Mouse (Mus musculus) lung, postnatal 0 days (tissue): ENCODE results near the gene Slc38a1. TPM values are rescaled to one million over a fixed set of nuclear protein-coding genes. Genes with fewer than 3 reads are reported as not detected.
A peak's percentile ranks its signal among the peaks of the same experiment; 100 is the strongest.

Experiments used
- ATAC-seq: fragments of 200-750 bp; cut with Nextera tagmentation; 2 replicates; pipeline ENCODE4 v1.8.0; 2017; ENCODE audit warnings: moderate library complexity
- DNase-seq: peaks from one replicate; pipeline ENCODE4 v3.0.0-alpha.2; 2016; ENCODE audit warnings: low spot score
- H3K27ac ChIP-seq: fragments of 300-500 bp; sonication (generic); 2 replicates; pipeline ENCODE4 v1.5.1; 2014; ENCODE audit warnings: antibody characterized with exemption, mild to moderate bottlenecking, low read length, mixed read lengths
- H3K27me3 ChIP-seq: fragments of 300-500 bp; sonication (generic); replicated peaks from 2 replicates; pipeline ENCODE4 v1.6.1; 2014; ENCODE audit warnings: low read length, mixed read lengths; ENCODE audit not compliant: insufficient read depth
- H3K36me3 ChIP-seq: fragments of 300-500 bp; sonication (generic); 2 replicates; pipeline ENCODE4 v1.6.1; 2014; ENCODE audit warnings: low read length, mixed read lengths; ENCODE audit not compliant: insufficient read depth
- H3K4me1 ChIP-seq: fragments of 300-500 bp; sonication (generic); 2 replicates; pipeline ENCODE4 v1.6.1; 2014; ENCODE audit warnings: antibody characterized with exemption, low read depth, low read length, mixed read lengths; ENCODE audit not compliant: insufficient read depth
- H3K4me2 ChIP-seq: fragments of 300-500 bp; sonication (generic); replicated peaks from 2 replicates; pipeline ENCODE4 v1.6.1; 2014; ENCODE audit warnings: low read depth, mild to moderate bottlenecking, low read length, moderate library complexity, mixed read lengths
- H3K4me3 ChIP-seq: fragments of 300-500 bp; sonication (generic); 2 replicates; pipeline ENCODE4 v1.5.1; 2014; ENCODE audit warnings: low read depth, low read length
- H3K9ac ChIP-seq: fragments of 300-500 bp; sonication (generic); replicated peaks from 2 replicates; pipeline ENCODE4 v1.6.1; 2014; ENCODE audit warnings: low read depth, mild to moderate bottlenecking
- H3K9me3 ChIP-seq: fragments of 300-500 bp; sonication (generic); 2 replicates; pipeline ENCODE4 v1.6.1; 2016; ENCODE audit warnings: low read length, mixed read lengths
- CTCF ChIP-seq: IDR thresholded peaks from 2 replicates; pipeline ENCODE4 v1.5.1; 2016; ENCODE audit warnings: antibody characterized with exemption, mild to moderate bottlenecking
- EP300 ChIP-seq: IDR thresholded peaks from 2 replicates; pipeline ENCODE4 v1.6.1; 2016; ENCODE audit warnings: antibody characterized with exemption, mild to moderate bottlenecking, control low read depth
- WGBS: fragments of 180-500 bp; shearing (Covaris S2); extraction: QIAGEN DNeasy Blood & Tissue Kit; methylation state at CpG from one replicate; pipeline ENCODE4 v1.1.7; 2014; 5-methylcytosine and 5-hydroxymethylcytosine counted together
- polyA plus RNA-seq: library from polyadenylated mRNA; unstranded; fragments of >200 nt; fragmentation: Nextera tagmentation; extraction: Ambion mirVana; gene quantifications from 2 replicates; pipeline ENCODE4 v1.2.1, GENCODE M21; 2015

Slc38a1 gene
- polyA plus RNA-seq, 1 experiment from 2014 or later = 13.5 TPM

DNA sequence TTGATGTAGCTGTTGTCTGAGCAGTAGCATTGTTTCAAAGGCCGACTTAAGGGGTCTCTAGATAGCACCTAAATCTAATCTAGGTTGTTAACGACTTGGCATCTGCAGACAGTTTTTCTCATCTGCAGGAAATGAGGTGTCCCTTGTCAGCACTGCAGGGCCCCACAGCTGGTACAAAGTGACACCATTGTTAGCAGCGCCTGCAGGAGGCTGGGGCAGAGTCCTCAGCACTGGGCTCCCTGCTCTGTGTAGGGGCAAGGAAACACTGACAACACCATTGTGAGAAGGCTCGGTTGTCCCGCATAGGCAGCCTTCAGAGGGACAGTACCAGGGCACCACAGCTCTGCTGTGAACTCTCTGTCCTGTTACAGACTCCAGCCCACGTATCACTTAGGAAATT, 115.0 kb downstream of the Slc38a1 start:
- WGBS = 34% methylated on average over 6 of the region's 6 CpGs
- no peaks in the 10 kb centered on the region for H3K36me3 ChIP-seq
- H3K9me3 ChIP-seq = no peaks in the 10 kb centered on the region
- H3K4me3 ChIP-seq = no peak overlapping the region
- no peak for TF ChIP-seq EP300
- no peak for TF ChIP-seq CTCF
- H3K27me3 ChIP-seq = no peaks in the 10 kb centered on the region
- H3K4me2 ChIP-seq = no peak overlapping the region
- no peaks in the 10 kb centered on the region for H3K4me1 ChIP-seq
- no peak overlapping the region for H3K27ac ChIP-seq
- no peak for ATAC-seq
- no peak overlapping the region for H3K9ac ChIP-seq
- no peak for DNase-seq

DNA sequence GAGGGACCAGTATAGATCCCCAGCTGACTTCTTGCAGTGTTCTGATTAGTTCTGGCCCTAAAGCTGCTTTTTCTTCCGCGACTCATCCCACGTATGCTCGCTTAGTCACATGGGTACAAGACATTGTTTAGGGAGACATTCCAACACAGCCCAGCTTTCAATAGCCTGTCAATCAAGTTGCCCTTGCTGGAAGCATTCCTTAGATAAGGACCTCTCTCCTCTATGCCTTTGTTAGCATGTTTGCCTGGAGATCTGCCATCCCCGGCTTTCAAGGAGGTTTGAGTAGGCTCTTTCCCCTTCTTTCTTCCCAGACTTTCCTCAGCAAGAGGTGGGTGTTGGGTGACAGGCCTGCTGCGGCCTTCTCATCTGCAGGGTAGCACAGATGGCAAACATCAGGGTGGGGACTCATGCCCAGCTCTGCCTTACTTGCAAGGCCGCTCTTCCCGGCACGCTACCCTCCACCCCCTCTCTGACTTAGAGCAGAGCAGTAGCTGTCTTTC, 118.4 kb downstream of the Slc38a1 start:
- peak; percentile 97 for ATAC-seq
- Histone ChIP-seq H3K36me3 (no peaks in the 10 kb centered on the region), H3K9ac (no peak overlapping the region), H3K9me3 (no peaks in the 10 kb centered on the region), H3K4me2 (0 out of 2 replicates have a peak overlapping the region, but pooled peaks have one; percentile 8), H3K4me1 (no peaks in the 10 kb centered on the region), H3K27me3 (no peaks in the 10 kb centered on the region), H3K27ac (no peak overlapping the region), H3K4me3 (no peak overlapping the region)
- peak; percentile 94 for DNase-seq
- WGBS = 19% methylated on average over 9 of the region's 9 CpGs
- TF ChIP-seq CTCF = no peak
- peak; percentile 73; the same call in 1 of the 2 replicates for TF ChIP-seq EP300

Other genes starting within 250 kb of the Slc38a1 start
- 59.9 and 65.6 TPM in 2 replicates for gene Scaf11, start 182.1 kb downstream of the Slc38a1 start, polyA plus RNA-seq
- gene Slc38a2, start 56.8 kb upstream of the Slc38a1 start, polyA plus RNA-seq = 66.6 and 75.3 TPM in 2 replicates